Mouse (Mus musculus): ENCODE measurements around the gene Bcl2a1b. TPM values are rescaled to one million over a fixed set of nuclear protein-coding genes. Genes with fewer than 3 reads are reported as not detected.
"Not testable (repeated sequence)": the region's sequence is repeated elsewhere in the genome, so short reads cannot be mapped to it uniquely, and the experiment has no call there.

Gene Bcl2a1b
- total and polyA plus RNA-seq, 3 experiments: 0.41 to 0.82 (median 0.68) TPM

DNA sequence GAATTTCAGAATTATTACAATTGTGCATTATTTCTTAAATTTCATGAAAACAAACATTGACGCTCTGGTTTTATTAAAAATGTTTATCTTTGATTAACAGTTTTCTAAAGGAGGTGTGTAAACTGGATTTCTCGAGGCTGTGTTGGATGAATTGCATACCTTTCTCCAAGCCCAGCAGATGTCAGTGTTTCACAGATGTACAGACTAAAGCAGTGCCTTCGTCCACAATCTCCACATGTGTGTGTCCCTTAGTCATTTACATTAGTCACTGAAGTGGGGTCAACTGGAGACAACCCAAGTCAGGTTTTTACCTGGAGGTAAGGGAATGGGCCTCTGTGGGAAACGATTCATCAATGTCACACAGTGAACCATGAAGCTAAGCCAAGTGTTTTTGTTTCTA is 27.1 kb downstream of the Bcl2a1b start:
- H3K4me3 ChIP-seq: no peak overlapping the region
- intact Hi-C loops (cut with DNase I): loop anchor here (10.0 kb wide), 1 partner anchor 449 kb away; no protein-coding TSS in a partner anchor
- no peak overlapping the region for H3K27ac ChIP-seq
- H3K79me2 ChIP-seq (replicated peaks; ENCODE audit: control insufficient read depth, insufficient read depth, low read length): no peaks in the 10 kb centered on the region
- no peaks in the 10 kb centered on the region for H3K4me1 ChIP-seq (ENCODE audit: control insufficient read depth, insufficient read depth, low read length)
- 53% methylated on average over 4 of the region's 4 CpGs for WGBS
- H3K36me3 ChIP-seq (ENCODE audit: control insufficient read depth, insufficient read depth, low read length): no peaks in the 10 kb centered on the region
- TF ChIP-seq CTCF (IDR thresholded peaks at IDR 0.05): peak; percentile 60
- no peak for TF ChIP-seq EP300 (IDR thresholded peaks at IDR 0.05; ENCODE audit: insufficient read depth, low read depth, low read length)
- H3K9ac ChIP-seq (ENCODE audit: low read depth, low read length): no peak overlapping the region
- H3K27me3 ChIP-seq (ENCODE audit: control insufficient read depth, insufficient read depth, low read length): no peaks in the 10 kb centered on the region
- DNase-seq: no peak

DNA sequence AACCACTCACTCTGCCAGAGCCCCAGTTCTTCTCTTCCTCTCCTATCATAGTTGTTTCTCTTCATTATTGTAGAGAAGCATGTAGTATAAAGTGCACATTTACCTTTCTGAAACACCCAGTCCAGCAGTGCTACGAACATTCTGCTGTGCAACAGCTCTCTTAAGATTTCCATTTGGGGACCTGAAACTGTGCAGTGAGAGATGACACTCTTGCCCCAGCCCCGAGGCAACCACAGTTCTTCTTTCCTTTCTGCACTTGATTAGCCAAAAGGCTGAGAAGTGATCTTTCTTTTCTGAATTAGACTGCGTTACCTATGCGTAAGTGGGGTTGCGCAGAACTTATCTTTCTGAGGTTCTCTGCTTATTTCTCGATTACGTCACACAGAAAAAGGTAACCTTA is 29.1 kb downstream of the Bcl2a1b start:
- 83% methylated on average over 7 of the region's 7 CpGs for WGBS
- Histone ChIP-seq H3K9ac (ENCODE audit: low read depth, low read length) (no peak overlapping the region), H3K4me1 (ENCODE audit: control insufficient read depth, insufficient read depth, low read length) (no peaks in the 10 kb centered on the region), H3K27me3 (ENCODE audit: control insufficient read depth, insufficient read depth, low read length) (no peaks in the 10 kb centered on the region), H3K79me2 (replicated peaks; ENCODE audit: control insufficient read depth, insufficient read depth, low read length) (no peaks in the 10 kb centered on the region), H3K27ac (no peak overlapping the region), H3K36me3 (ENCODE audit: control insufficient read depth, insufficient read depth, low read length) (no peaks in the 10 kb centered on the region), H3K4me3 (no peak overlapping the region)
- DNase-seq: no peak
- intact Hi-C loops (cut with DNase I): loop anchor here (10.0 kb wide), 1 partner anchor 447 kb away; no protein-coding TSS in a partner anchor
- TF ChIP-seq CTCF (IDR thresholded peaks at IDR 0.05) (no peak), POLR2A (IDR thresholded peaks at IDR 0.05; ENCODE audit: insufficient read depth, low read depth, low read length) (no peak), EP300 (IDR thresholded peaks at IDR 0.05; ENCODE audit: insufficient read depth, low read depth, low read length) (no peak)

- H3K4me1 ChIP-seq (ENCODE audit: control insufficient read depth, insufficient read depth, low read length); intact Hi-C loops (cut with DNase I); H3K79me2 ChIP-seq (replicated peaks; ENCODE audit: control insufficient read depth, insufficient read depth, low read length); H3K27ac ChIP-seq; H3K9ac ChIP-seq (ENCODE audit: low read depth, low read length); H3K27me3 ChIP-seq (ENCODE audit: control insufficient read depth, insufficient read depth, low read length); H3K36me3 ChIP-seq (ENCODE audit: control insufficient read depth, insufficient read depth, low read length); H3K4me3 ChIP-seq: not testable (repeated sequence)
- WGBS: 64% methylated on average over 2 of the region's 2 CpGs
- peak in 1 of 2 experiments; percentile 20 for DNase-seq
- TF ChIP-seq CTCF (IDR thresholded peaks at IDR 0.05): peak; percentile 52
Observed at GRCm38 (mm10) chr9:89230897-89231497, 32.0 kb downstream of the Bcl2a1b start.

- H3K36me3 ChIP-seq (ENCODE audit: control insufficient read depth, insufficient read depth, low read length); intact Hi-C loops (cut with DNase I); H3K9ac ChIP-seq (ENCODE audit: low read depth, low read length); H3K27ac ChIP-seq; H3K4me1 ChIP-seq (ENCODE audit: control insufficient read depth, insufficient read depth, low read length); H3K27me3 ChIP-seq (ENCODE audit: control insufficient read depth, insufficient read depth, low read length); DNase-seq; H3K79me2 ChIP-seq (replicated peaks; ENCODE audit: control insufficient read depth, insufficient read depth, low read length); H3K4me3 ChIP-seq: not testable (repeated sequence)
- 80% methylated on average over 4 of the region's 4 CpGs for WGBS
Observed at GRCm38 (mm10) chr9:89237131-89237530, 38.1 kb downstream of the Bcl2a1b start.

- H3K4me1 ChIP-seq (ENCODE audit: control insufficient read depth, insufficient read depth, low read length); H3K4me3 ChIP-seq; H3K9ac ChIP-seq (ENCODE audit: low read depth, low read length); H3K27ac ChIP-seq; intact Hi-C loops (cut with DNase I); H3K36me3 ChIP-seq (ENCODE audit: control insufficient read depth, insufficient read depth, low read length); H3K27me3 ChIP-seq (ENCODE audit: control insufficient read depth, insufficient read depth, low read length); H3K79me2 ChIP-seq (replicated peaks; ENCODE audit: control insufficient read depth, insufficient read depth, low read length); DNase-seq: not testable (repeated sequence)
- 54% methylated on average over 5 of the region's 5 CpGs for WGBS
Observed at GRCm38 (mm10) chr9:89238976-89239505, 40.0 kb downstream of the Bcl2a1b start.

- H3K27me3 ChIP-seq (ENCODE audit: control insufficient read depth, insufficient read depth, low read length); H3K4me3 ChIP-seq; intact Hi-C loops (cut with DNase I); DNase-seq; H3K36me3 ChIP-seq (ENCODE audit: control insufficient read depth, insufficient read depth, low read length); H3K9ac ChIP-seq (ENCODE audit: low read depth, low read length); H3K27ac ChIP-seq; H3K79me2 ChIP-seq (replicated peaks; ENCODE audit: control insufficient read depth, insufficient read depth, low read length); H3K4me1 ChIP-seq (ENCODE audit: control insufficient read depth, insufficient read depth, low read length): not testable (repeated sequence)
- 84% methylated on average over 3 of the region's 3 CpGs for WGBS
Observed at GRCm38 (mm10) chr9:89240516-89241019, 41.6 kb downstream of the Bcl2a1b start.
